Mouse (Mus musculus) brain, embryonic 14.5 days (tissue): ENCODE results near the gene Zfp36l2.

Experiments
- CTCF ChIP-seq: fragments of 200-500 bp; IDR thresholded peaks from 2 replicates; pipeline ENCODE4 v1.5.1; 2012; ENCODE audit warnings: inconsistent platforms, mild to moderate bottlenecking, moderate library complexity, borderline replicate concordance; ENCODE audit not compliant: insufficient read depth, insufficient read length; ENCODE audit errors: extremely low read depth
- POLR2A ChIP-seq: fragments of 200-500 bp; IDR thresholded peaks from 2 replicates; pipeline ENCODE4 v1.6.1; 2012; ENCODE audit warnings: mild to moderate bottlenecking, inconsistent platforms, borderline replicate concordance; ENCODE audit not compliant: poor library complexity, insufficient read depth, insufficient read length, severe bottlenecking; ENCODE audit errors: extremely low read depth

GRCm38 (mm10) chr17:84193411-84193810, 5.7 kb upstream of the Zfp36l2 start:
- TF ChIP-seq CTCF (no peak), POLR2A (no peak)
